17 mouse cellular contexts compared by ENCODE assay signal in the genomic region with DNA sequence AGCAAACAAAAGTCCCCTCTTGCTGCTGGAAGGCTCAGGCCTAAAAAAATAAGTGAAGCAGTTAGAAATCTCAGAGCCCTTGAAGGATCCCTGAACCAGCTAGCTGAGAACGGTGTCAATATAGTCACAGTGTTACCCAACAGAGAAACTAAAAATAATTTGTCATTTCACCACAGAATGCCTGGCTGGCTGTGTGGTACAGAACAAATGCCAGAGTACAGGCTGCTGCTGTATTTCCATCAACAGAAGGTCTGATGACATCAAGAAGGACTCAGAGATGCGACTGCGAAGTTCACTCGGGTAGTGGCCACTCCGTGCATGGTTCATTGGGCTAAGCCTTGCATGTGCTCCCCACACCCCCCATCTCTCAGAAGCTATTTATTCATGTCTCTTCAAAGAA.
DNase-seq lines count a peak whose midpoint lies in the region.
"Had no signal": no experiment of that assay in that cellular context is flagged by ENCODE, and none has a peak within 500 bp of the region (broad histone marks: within the 10 kb centered on the region; RNA-seq: fewer than 3 reads in every experiment).

No protein-coding gene starts in this region.

- H3K9me3 ChIP-seq in heart, embryonic 10.5 days: no peaks in the 10 kb centered on the region
- H3K9me3 ChIP-seq: embryonic facial prominence, embryonic 15.5 days; forebrain, embryonic 13.5 days; heart, embryonic 13.5 days; hindbrain, embryonic 13.5 days; limb, embryonic 12.5 days; neural tube, embryonic 12.5 days had no signal

- H3K36me3 ChIP-seq in heart, embryonic 10.5 days: peaks cover 16% of the 10 kb centered on the region; the same call in 1 of the 2 replicates

- no peak overlapping the region for H3K4me3 ChIP-seq in heart, embryonic 10.5 days
- H3K4me3 ChIP-seq: embryonic facial prominence, embryonic 15.5 days; forebrain, embryonic 13.5 days; heart, embryonic 13.5 days; hindbrain, embryonic 13.5 days; limb, embryonic 12.5 days; neural tube, embryonic 12.5 days had no signal

- H3K27ac ChIP-seq in heart, embryonic 10.5 days: no peak overlapping the region
- H3K27ac ChIP-seq: embryonic facial prominence, embryonic 15.5 days; forebrain, embryonic 13.5 days; heart, embryonic 13.5 days; hindbrain, embryonic 13.5 days; limb, embryonic 12.5 days; macrophage; neural tube, embryonic 12.5 days had no signal

- peak; percentile 46 to 60 for DNase-seq in heart, adult 18-20 months
- no peak for DNase-seq in heart, embryonic 10.5 days (ENCODE audit: low spot score)
- DNase-seq in right cerebral cortex, postnatal 36 days (ENCODE audit: low spot score in 2 of 2): peak; percentile 20 to 49
- no peak for DNase-seq in right cerebral cortex, postnatal 4 days
- peak; percentile 80 for DNase-seq in layer of hippocampus, adult 9-11 months
- no peak for DNase-seq in urinary bladder, adult 2 months (ENCODE audit: low spot score)
- DNase-seq in thymus, postnatal 36 days: no peak
- DNase-seq: kidney, postnatal 14 days; liver, postnatal 0 days; midbrain, embryonic 14.5 days had no signal

- WGBS in heart, embryonic 10.5 days: 80% methylated on average over 5 of the region's 5 CpGs

- no peaks in the 10 kb centered on the region for H3K4me1 ChIP-seq in heart, embryonic 10.5 days
- H3K4me1 ChIP-seq: embryonic facial prominence, embryonic 15.5 days; forebrain, embryonic 13.5 days; heart, embryonic 13.5 days; hindbrain, embryonic 13.5 days; limb, embryonic 12.5 days; neural tube, embryonic 12.5 days had no signal

- no peaks in the 10 kb centered on the region for H3K27me3 ChIP-seq in heart, embryonic 10.5 days (ENCODE audit: insufficient read depth, poor library complexity, severe bottlenecking)
- H3K27me3 ChIP-seq: embryonic facial prominence, embryonic 15.5 days; forebrain, embryonic 13.5 days; heart, embryonic 13.5 days; hindbrain, embryonic 13.5 days; limb, embryonic 12.5 days; neural tube, embryonic 12.5 days had no signal

Comparison
In these comparisons a context has a peak if more than half of its experiments do, and no peak if none do; other contexts are left out.
1. DNase-seq: peak in heart, adult 18-20 months (2 of 2), right cerebral cortex, postnatal 36 days (2 of 2) and layer of hippocampus, adult 9-11 months (single experiment); none in heart, embryonic 10.5 days (single experiment), right cerebral cortex, postnatal 4 days (single experiment), urinary bladder, adult 2 months (single experiment) and thymus, postnatal 36 days (0 of 2).